Mouse (Mus musculus): ENCODE results near the gene Stk39.

Gene Stk39

GRCm38 (mm10) chr2:68289177-68289576 lies 182.9 kb downstream of the Stk39 start:
- no peak for DNase-seq (ENCODE audit: low spot score in 2 of 2)

- peak in 1 of 2 experiments; percentile 18 for DNase-seq (ENCODE audit: low spot score in 2 of 2)
Measured at GRCm38 (mm10) chr2:68288106-68288505, 184.0 kb downstream of the Stk39 start.

DNA sequence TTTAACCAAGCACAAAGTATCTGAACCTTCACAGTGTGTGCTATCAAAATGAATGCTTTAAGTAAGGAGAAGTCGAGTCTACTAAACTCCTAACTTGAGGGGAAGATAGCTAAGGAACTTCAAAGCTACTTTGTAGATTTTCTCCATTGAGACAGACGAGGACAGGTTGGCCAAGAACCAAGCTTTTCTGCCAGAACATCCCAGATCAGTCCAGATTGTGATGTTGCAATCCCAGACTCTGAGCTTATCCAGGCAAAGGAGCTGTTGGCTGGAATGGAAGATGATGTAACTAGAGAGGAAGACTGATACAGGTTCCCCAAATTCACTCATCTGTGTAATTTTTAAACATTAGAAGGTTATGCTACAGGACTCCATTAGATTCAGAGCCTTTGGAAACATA lies 187.7 kb downstream of the Stk39 start:
- no peak for DNase-seq (ENCODE audit: low spot score in 2 of 2)

GRCm38 (mm10) chr2:68283021-68283548 lies 189.0 kb downstream of the Stk39 start:
- no peak for DNase-seq (ENCODE audit: low spot score in 2 of 2)

- no peak for DNase-seq (ENCODE audit: low spot score in 2 of 2)
Measured at GRCm38 (mm10) chr2:68281575-68281974, 190.5 kb downstream of the Stk39 start.

DNA sequence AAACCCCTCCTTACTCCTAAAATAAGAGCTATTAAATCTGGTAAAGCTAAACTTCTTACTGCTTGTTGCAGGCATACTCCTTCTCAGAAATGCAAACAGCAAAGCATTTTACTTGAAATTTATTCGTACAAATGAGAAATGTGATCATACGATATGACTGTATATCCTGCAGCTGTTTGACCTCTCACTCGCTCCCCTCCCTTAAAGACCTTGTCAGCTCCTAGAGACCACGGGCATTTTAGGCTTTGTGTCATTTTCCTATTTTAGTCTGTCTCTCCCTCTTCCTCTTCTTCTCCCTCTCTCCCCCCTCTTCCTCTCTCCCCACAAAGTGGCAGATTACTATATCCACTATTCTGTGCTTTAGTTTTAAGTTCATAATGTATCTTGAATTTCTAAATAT lies 200.8 kb downstream of the Stk39 start:
- no peak for DNase-seq (ENCODE audit: low spot score in 2 of 2)

GRCm38 (mm10) chr2:68270836-68271235 lies 201.2 kb downstream of the Stk39 start:
- DNase-seq (ENCODE audit: low spot score in 2 of 2) = no peak

- no peak for DNase-seq (ENCODE audit: low spot score in 2 of 2)
Measured at GRCm38 (mm10) chr2:68269646-68270045, 202.4 kb downstream of the Stk39 start.

GRCm38 (mm10) chr2:68264826-68265225 lies 207.2 kb downstream of the Stk39 start:
- DNase-seq (ENCODE audit: low spot score in 2 of 2) = no peak

GRCm38 (mm10) chr2:68260911-68261310 lies 211.2 kb downstream of the Stk39 start:
- no peak for DNase-seq (ENCODE audit: low spot score in 2 of 2)

GRCm38 (mm10) chr2:68257571-68257970 lies 214.5 kb downstream of the Stk39 start:
- peak in 1 of 2 experiments; percentile 34 for DNase-seq (ENCODE audit: low spot score in 2 of 2)

GRCm38 (mm10) chr2:68256472-68256871 lies 215.6 kb downstream of the Stk39 start:
- no peak for DNase-seq (ENCODE audit: low spot score in 2 of 2)

- DNase-seq (ENCODE audit: low spot score in 2 of 2) = no peak
Measured at GRCm38 (mm10) chr2:68254756-68255155, 217.3 kb downstream of the Stk39 start.

DNA sequence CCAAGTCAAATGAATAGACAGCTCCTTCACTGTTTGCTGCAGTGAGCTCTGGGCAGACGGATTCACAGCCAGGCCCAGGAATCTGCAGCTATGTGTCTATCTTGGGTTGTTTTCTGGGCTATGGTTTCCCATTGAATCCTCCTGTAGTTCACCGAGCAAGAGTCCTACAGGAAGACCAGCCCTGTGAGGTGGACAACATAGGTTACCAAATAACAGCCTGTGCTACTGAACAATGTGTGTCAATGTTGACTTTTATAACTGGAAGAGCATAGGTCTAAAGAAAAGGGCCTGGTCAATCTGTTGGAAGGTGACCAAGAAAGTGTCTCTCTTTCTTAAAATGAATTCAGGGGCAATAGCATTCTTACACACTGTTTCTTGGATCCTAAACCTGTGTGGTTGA lies 218.8 kb downstream of the Stk39 start:
- no peak for DNase-seq (ENCODE audit: low spot score in 2 of 2)

DNA sequence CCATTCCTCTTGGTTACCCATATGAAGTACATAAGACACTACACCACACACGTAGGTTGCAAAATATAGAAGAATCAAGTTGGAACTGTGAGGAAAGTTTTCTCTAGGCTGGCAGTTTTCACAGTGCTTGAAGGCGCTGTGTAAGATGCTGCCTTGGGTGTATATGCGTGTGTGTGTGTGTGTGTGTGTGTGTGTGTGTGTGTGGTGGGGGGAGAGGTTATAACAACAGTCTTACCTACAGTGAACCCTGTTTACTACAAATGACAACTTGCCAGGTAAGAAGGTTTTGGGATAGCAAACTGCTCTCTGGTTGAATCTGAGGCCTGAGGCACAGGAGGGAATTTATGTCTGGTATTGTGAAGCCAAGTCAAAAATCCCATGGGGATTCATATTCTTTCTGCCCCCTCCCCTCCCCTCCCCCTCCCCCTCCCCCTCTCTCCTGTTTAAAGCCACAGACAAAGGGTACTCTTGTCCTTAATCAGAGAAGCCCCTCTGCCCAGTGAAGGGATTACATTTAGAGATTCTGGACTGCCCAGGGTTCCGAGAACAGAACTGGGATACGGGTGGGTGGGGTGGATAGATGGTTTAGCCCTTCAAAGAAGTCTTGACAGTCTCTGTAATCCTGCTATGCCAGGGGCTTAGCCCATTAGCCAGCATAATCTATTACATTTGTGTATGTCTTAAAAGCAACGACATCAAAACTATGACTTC lies 219.9 kb downstream of the Stk39 start:
- DNase-seq (ENCODE audit: low spot score in 2 of 2) = no peak

GRCm38 (mm10) chr2:68250897-68251296 lies 221.2 kb downstream of the Stk39 start:
- DNase-seq (ENCODE audit: low spot score in 2 of 2) = no peak

DNA sequence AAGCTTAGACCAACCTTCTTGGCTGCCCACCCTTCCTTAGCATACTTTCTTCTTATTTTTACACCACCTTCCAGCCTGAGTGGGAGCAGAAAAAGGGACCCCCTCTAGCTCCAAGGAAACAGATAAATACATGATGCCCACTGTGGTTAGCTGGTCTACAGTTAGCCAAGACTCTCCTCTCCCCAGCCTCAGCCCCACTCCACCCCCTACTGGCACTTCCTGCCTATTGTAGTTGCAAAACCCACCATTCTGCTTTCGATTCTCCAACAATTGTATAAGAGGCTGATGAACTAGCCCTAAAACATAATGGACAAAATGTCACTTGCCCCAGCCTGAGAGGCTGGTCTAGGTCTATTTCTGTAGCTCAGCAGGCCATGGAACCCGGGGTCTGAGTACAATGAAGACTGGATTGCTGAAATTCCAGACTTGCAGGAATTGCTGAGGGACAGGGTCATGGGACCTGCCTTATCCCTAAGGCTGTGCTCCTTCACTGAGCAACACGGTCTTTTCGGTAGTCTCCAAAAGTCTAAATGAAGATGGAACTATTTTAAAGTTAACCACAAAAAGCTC lies 222.1 kb downstream of the Stk39 start:
- DNase-seq (ENCODE audit: low spot score in 2 of 2) = no peak

GRCm38 (mm10) chr2:68246284-68246683 lies 225.8 kb downstream of the Stk39 start:
- no peak for DNase-seq (ENCODE audit: low spot score in 2 of 2)

DNA sequence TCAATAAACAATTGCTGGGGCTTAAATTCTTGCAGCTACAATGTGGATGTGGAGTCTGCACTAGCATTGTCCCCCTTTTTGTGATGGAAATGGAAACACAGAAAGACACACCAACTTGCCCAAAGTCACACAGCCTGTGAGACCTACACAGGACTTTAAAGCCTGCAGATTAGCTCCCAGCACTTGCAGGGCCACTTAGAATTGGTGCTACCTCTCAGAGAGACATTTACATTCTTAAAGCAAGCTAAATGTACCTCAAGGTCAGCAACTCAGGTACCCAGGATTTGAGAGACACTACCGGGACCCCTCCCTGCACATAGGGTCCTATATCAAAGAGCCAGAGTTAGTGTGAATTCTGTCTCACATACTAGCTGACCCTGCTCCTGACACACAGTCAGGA lies 227.5 kb downstream of the Stk39 start:
- no peak for DNase-seq (ENCODE audit: low spot score in 2 of 2)

GRCm38 (mm10) chr2:68243879-68244553 lies 228.1 kb downstream of the Stk39 start:
- no peak for DNase-seq (ENCODE audit: low spot score in 2 of 2)

DNA sequence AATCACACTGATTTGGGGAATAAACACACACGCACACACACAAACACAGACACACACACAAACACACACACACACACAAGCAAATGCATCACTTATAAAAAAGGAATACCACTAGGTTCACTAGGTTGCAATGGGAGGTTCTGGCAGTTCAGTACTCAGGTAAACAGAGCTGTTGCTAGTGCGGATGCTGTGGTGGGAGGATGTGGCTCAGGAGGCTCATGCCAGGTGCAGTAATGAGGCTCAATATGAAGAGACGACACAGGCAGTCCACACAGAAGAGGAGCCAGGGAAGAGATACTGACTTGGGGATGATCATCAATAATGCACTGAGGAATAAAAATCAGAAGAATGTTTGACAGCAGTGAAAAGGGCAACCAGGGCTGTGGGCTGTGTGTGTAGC lies 228.8 kb downstream of the Stk39 start:
- no peak for DNase-seq (ENCODE audit: low spot score in 2 of 2)

DNA sequence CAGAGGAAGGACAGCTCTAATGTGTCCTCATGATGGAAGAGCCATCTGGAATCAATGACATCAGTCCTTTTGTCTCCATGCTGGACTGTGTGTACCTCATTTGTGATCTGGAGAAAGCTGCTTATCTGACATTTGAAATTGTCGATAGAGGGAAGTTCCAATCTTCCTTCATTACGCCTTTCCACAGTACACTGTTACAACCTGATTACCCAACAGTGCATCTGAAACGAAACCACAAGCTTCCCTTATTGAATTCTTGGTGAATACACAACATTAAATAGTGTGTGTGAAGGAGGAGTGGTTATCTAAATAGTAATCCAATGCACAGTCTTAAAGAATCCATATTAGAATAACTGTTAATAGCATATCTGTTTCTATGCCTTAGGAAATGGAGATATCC lies 230.0 kb downstream of the Stk39 start:
- DNase-seq (ENCODE audit: low spot score in 2 of 2) = no peak

- no peak for DNase-seq (ENCODE audit: low spot score in 2 of 2)
Measured at GRCm38 (mm10) chr2:68241640-68242039, 230.4 kb downstream of the Stk39 start.

All from right cerebral cortex, adult 2 months (tissue).